Mouse (Mus musculus) liver, embryonic 16.5 days (tissue): ENCODE measurements around the gene Zfp978. TPM values are rescaled to one million over a fixed set of nuclear protein-coding genes. Genes with fewer than 3 reads are reported as not detected.
"Not testable (repeated sequence)": the region's sequence is repeated elsewhere in the genome, so short reads cannot be mapped to it uniquely, and the experiment has no call there.

Experiments
- ATAC-seq: fragments of 200-750 bp; cut with Nextera tagmentation; 2 replicates; pipeline ENCODE4 v1.8.0; 2017; ENCODE audit warnings: low read depth, mild to moderate bottlenecking, moderate number of reproducible peaks, moderate library complexity
- H3K27ac ChIP-seq: fragments of 300-500 bp; sonication (generic); 2 replicates; pipeline ENCODE4 v1.5.1; 2014; ENCODE audit warnings: mild to moderate bottlenecking, low read length
- H3K27me3 ChIP-seq: fragments of 300-500 bp; sonication (generic); 2 replicates; pipeline ENCODE4 v1.6.1; 2014; ENCODE audit warnings: low read depth, low read length, mixed read lengths; ENCODE audit not compliant: control insufficient read depth, insufficient read depth
- H3K36me3 ChIP-seq: fragments of 300-500 bp; sonication (generic); 2 replicates; pipeline ENCODE4 v1.6.1; 2014; ENCODE audit warnings: mild to moderate bottlenecking; ENCODE audit not compliant: control insufficient read depth, insufficient read depth
- H3K4me1 ChIP-seq: fragments of 300-500 bp; sonication (generic); 2 replicates; pipeline ENCODE4 v1.6.1; 2014; ENCODE audit warnings: low read depth, low read length, mixed read lengths; ENCODE audit not compliant: control insufficient read depth
- H3K4me2 ChIP-seq: fragments of 300-500 bp; sonication (generic); 2 replicates; pipeline ENCODE4 v1.6.1; 2014; ENCODE audit warnings: low read depth, low read length, mixed read lengths
- H3K4me3 ChIP-seq: fragments of 300-500 bp; sonication (generic); 2 replicates; pipeline ENCODE4 v1.5.1; 2014; ENCODE audit warnings: low read depth, mild to moderate bottlenecking, low read length
- H3K9ac ChIP-seq: fragments of 300-500 bp; sonication (generic); 2 replicates; pipeline ENCODE4 v1.6.1; 2014; ENCODE audit warnings: low read depth, low read length
- H3K9me3 ChIP-seq: fragments of 300-500 bp; sonication (generic); replicated peaks from 2 replicates; pipeline ENCODE4 v1.6.1; 2016; ENCODE audit warnings: low read length; ENCODE audit not compliant: control insufficient read depth
- WGBS: fragments of 180-500 bp; shearing (Covaris S2); extraction: QIAGEN DNeasy Blood & Tissue Kit; methylation state at CpG from one replicate; pipeline ENCODE4 v1.1.7; 2014; ENCODE audit not compliant: insufficient replicate concordance; 5-methylcytosine and 5-hydroxymethylcytosine counted together
- polyA plus RNA-seq: library from polyadenylated mRNA; unstranded; fragments of >200 nt; fragmentation: Nextera tagmentation; extraction: Ambion mirVana; gene quantifications from 2 replicates; pipeline ENCODE4 v1.2.1, GENCODE M21; 2015

Gene Zfp978
- polyA plus RNA-seq, 1 experiment from 2014 or later, result 0.07 TPM

DNA sequence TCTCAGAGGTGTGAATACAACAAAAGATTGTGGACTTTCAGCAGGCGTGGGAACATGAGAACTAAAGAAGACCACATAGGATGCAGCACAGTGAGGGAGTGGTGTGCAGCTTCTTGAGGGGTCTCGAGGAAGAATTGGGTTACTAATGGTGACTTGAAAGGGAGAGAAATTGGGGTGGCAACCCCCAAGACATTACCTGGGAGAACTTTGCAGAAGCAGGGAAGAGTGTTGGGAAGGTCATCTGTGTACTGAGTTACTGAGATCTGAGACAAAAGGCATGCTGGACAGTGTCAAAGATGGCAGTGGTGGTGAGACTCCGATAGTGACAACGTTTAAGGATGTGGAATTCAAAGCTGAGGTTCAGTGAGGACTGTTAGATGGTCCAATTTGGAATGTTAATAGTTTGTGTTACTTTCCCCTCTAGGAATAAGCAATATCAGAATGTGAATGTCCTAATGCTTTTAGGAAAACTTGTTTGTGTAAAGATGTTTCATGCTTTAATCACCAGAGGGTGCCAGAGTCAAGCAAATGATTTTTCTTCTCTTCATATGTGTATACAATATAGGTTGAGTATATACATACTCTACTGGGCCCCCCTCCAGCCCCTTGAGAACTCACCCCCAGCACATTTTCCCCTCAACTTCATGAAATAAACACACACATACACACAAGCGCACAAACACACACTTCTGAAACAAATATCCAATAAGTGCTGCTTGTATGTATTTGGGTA is 64.7 kb downstream of the Zfp978 start:
- H3K4me2 ChIP-seq, H3K4me1 ChIP-seq, H3K9ac ChIP-seq, H3K4me3 ChIP-seq, H3K36me3 ChIP-seq, H3K27ac ChIP-seq, H3K27me3 ChIP-seq, H3K9me3 ChIP-seq: not testable (repeated sequence)
- 33% methylated on average over 5 of the region's 5 CpGs for WGBS
- 0 out of 2 replicates have a peak, but pooled peaks have one; percentile 5 for ATAC-seq

DNA sequence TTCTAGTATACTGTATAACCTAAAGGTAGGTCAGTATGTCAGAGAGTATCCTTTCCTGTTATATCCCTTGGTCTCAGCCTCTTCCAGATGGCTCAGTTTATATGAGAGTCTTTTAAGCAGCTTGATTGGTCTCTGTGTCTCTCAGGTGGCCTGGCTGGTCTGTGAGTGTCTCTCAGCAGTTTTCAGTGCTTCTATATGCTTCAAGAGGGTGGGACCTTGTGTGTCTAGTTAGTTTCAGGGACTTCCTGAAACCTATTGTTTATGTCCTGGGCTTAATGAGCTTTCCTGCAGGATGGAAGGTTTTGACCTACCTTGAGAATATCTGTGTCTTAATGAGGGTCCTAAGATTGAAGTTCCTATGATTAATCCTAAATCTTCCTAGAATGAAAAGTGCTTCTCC is 69.5 kb downstream of the Zfp978 start:
- Histone ChIP-seq H3K4me1 (no peaks in the 10 kb centered on the region), H3K27me3 (no peaks in the 10 kb centered on the region), H3K9me3 (peaks cover 2% of the 10 kb centered on the region; the same call in 1 of the 2 replicates), H3K27ac (no peak overlapping the region), H3K4me3 (no peak overlapping the region), H3K4me2 (no peak overlapping the region), H3K36me3 (no peaks in the 10 kb centered on the region), H3K9ac (no peak overlapping the region)
- no peak for ATAC-seq

DNA sequence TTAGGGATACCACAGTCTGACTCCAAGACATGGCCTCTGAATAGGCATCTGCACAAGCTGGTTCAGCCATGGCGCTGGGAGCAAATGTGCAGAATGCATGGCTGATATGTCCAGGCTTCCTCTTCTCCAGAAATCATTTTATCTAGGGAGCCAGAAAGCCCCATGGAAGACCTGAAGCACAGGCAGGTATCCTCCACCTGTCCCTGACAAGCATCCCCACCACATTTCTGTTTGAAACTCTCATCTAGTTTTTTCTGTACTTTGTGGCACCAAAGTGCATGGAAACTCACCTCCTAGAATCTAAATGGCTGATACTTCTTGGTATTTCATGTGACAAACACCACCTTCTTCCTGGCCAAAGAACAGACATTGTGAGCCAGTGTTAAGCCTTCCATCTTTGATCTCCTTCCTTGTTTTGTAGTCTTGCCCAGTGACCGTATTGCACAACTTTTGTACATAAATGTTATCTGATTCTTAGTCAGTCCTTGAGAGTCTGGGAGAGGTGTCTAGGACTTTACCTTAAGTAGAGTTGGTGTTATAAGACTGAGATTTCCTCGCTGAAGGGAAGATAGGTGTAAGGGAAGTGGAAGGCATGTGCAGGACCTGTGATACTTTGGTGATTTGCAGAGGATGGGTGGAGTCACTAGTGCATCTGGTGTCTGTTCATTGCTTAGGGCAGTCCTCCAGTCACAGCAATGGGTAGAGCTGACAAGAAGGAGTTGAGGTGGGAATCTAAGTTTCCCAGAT is 70.8 kb downstream of the Zfp978 start:
- not testable (repeated sequence) for H3K27me3 ChIP-seq, H3K9ac ChIP-seq, H3K9me3 ChIP-seq, H3K27ac ChIP-seq, H3K36me3 ChIP-seq, H3K4me1 ChIP-seq, H3K4me3 ChIP-seq, H3K4me2 ChIP-seq
- ATAC-seq, result peak; percentile 33
- 49% methylated on average over 3 of the region's 3 CpGs for WGBS

DNA sequence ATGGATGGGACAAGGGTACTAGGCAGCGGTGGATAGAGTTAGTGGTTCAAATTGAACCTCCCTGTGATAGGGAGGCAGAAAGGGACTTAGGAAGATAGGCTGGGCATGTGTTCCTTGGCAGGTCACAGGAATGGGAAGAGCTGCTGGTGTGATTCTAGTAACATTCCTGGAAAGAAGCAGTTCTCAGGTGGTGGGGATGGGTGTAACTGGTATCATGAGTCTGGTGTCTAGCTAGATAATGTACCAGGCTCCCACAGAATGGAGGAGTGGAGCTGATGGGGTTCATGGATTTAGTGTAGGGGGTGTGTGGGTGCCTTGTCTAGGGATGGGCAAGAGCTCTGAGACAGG is 71.3 kb downstream of the Zfp978 start:
- no peak overlapping the region for H3K4me2 ChIP-seq
- H3K36me3 ChIP-seq, result no peaks in the 10 kb centered on the region
- no peak overlapping the region for H3K9ac ChIP-seq
- H3K27ac ChIP-seq, result no peak overlapping the region
- H3K4me3 ChIP-seq, result no peak overlapping the region
- peak; percentile 4; the same call in 1 of the 2 replicates for ATAC-seq
- H3K9me3 ChIP-seq, result peaks cover 5% of the 10 kb centered on the region
- 63% methylated on average over 1 of the region's 1 CpGs for WGBS
- no peaks in the 10 kb centered on the region for H3K4me1 ChIP-seq
- H3K27me3 ChIP-seq, result no peaks in the 10 kb centered on the region

DNA sequence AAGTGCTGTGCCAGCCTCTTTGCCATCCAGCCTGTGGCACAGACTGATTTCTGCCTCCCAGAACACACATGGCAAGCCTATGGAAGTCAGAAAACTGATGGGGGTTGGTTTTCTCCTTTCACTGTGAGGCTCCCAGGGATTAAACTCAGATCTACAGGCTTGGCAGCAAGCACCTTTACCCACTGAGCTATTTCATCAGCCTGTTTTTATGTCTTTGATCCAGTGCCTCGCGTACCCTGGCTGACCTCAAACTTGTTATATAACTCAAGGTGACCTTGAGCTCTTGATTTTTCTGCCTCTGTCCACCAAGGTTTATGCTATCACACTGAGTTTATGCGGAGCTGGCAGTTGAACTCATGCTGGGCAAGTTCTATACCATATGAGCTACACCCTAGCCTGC is 71.9 kb downstream of the Zfp978 start:
- no peak overlapping the region for H3K4me2 ChIP-seq

DNA sequence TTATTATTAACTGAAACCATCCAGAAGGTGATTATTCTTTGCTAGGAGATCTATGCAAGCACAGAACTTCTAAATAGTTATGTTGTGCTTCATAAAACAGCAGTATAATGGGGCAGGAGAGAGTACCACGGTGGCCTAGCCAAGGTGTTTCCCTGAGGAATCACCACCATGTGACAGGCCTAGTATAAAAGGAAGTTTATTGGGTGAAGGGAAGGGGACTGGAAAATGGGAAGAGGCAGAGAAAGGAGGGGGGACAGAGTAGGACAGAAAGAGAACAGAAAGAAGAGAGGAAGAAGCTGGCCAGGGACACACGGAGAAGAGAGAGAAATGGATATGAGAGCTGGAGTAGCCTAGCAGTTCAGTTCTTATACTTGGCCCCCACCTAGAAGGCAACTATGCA is 72.8 kb downstream of the Zfp978 start:
- no peak overlapping the region for H3K4me3 ChIP-seq
- no peaks in the 10 kb centered on the region for H3K4me1 ChIP-seq
- no peak for ATAC-seq
- H3K27ac ChIP-seq, result no peak overlapping the region
- no peaks in the 10 kb centered on the region for H3K36me3 ChIP-seq
- H3K27me3 ChIP-seq, result no peaks in the 10 kb centered on the region
- peaks cover 5% of the 10 kb centered on the region for H3K9me3 ChIP-seq
- no peak overlapping the region for H3K9ac ChIP-seq
- no peak overlapping the region for H3K4me2 ChIP-seq
- 35% methylated on average over 2 of the region's 2 CpGs for WGBS

More for the DNA sequence above, 71.9 kb downstream of the Zfp978 start:
- Histone ChIP-seq H3K27ac (no peak overlapping the region), H3K9ac (no peak overlapping the region), H3K27me3 (no peaks in the 10 kb centered on the region), H3K36me3 (no peaks in the 10 kb centered on the region), H3K4me1 (no peaks in the 10 kb centered on the region), H3K4me3 (no peak overlapping the region), H3K9me3 (peaks cover 5% of the 10 kb centered on the region)
- ATAC-seq, result no peak
- 29% methylated on average over 3 of the region's 3 CpGs for WGBS

Other genes with a start within 250 kb of the Zfp978 start
- gene Zfp991, start 229.3 kb upstream of the Zfp978 start, polyA plus RNA-seq, result 2.7 and 3.1 TPM in 2 replicates
- 0.05 TPM in 1 of 2 replicates, not detected in the other for gene Zfp988, start 55.6 kb upstream of the Zfp978 start, polyA plus RNA-seq
- 1.2 and 1.6 TPM in 2 replicates for gene Zfp982, start 131.1 kb downstream of the Zfp978 start, polyA plus RNA-seq
- gene Gm16503, start 178.9 kb downstream of the Zfp978 start, polyA plus RNA-seq, result 0.04 and 0.08 TPM in 2 replicates
- not detected in 2 replicates for gene Zfp985, start 192.0 kb downstream of the Zfp978 start, polyA plus RNA-seq